Mouse (Mus musculus) hindbrain, embryonic 16.5 days (tissue): ENCODE measurements at regions not wholly inside any gene's neighbourhood (a gene's known extent, or its start where the extent isn't known, plus 50 kb on each side); places are given as distances from the start of the nearest gene placed in this dataset.

Experiments
- ATAC-seq: fragments of 200-750 bp; cut with Nextera tagmentation; 2 replicates; pipeline ENCODE4 v1.8.0; 2017; ENCODE audit warnings: moderate TSS enrichment, moderate library complexity
- H3K27ac ChIP-seq: fragments of 300-500 bp; sonication (generic); 2 replicates; pipeline ENCODE4 v1.5.1; 2014; ENCODE audit warnings: low read depth, mild to moderate bottlenecking, control low read depth, low read length, moderate library complexity
- H3K27me3 ChIP-seq: fragments of 300-500 bp; sonication (generic); replicated peaks from 2 replicates; pipeline ENCODE4 v1.6.1; 2014; ENCODE audit warnings: low read length; ENCODE audit not compliant: control insufficient read depth, insufficient read depth
- H3K36me3 ChIP-seq: fragments of 300-500 bp; sonication (generic); 2 replicates; pipeline ENCODE4 v1.6.1; 2014; ENCODE audit warnings: mild to moderate bottlenecking, low read length, moderate library complexity, mixed read lengths; ENCODE audit not compliant: control insufficient read depth, insufficient read depth
- H3K4me1 ChIP-seq: fragments of 300-500 bp; sonication (generic); 2 replicates; pipeline ENCODE4 v1.6.1; 2014; ENCODE audit warnings: low read depth, low read length; ENCODE audit not compliant: control insufficient read depth, insufficient read depth
- H3K4me2 ChIP-seq: fragments of 300-500 bp; sonication (generic); 2 replicates; pipeline ENCODE4 v1.6.1; 2014; ENCODE audit warnings: mild to moderate bottlenecking, low read length, control low read depth, moderate library complexity
- H3K4me3 ChIP-seq: fragments of 300-500 bp; sonication (generic); 2 replicates; pipeline ENCODE4 v1.5.1; 2014; ENCODE audit warnings: mild to moderate bottlenecking, low read length, control low read depth, moderate library complexity
- H3K9ac ChIP-seq: fragments of 300-500 bp; sonication (generic); 2 replicates; pipeline ENCODE4 v1.6.1; 2014; ENCODE audit warnings: low read depth, mild to moderate bottlenecking, control low read depth, low read length, moderate library complexity
- H3K9me3 ChIP-seq: fragments of 300-500 bp; sonication (generic); 2 replicates; pipeline ENCODE4 v1.6.1; 2014; ENCODE audit warnings: mild to moderate bottlenecking, low read length, moderate library complexity; ENCODE audit not compliant: control insufficient read depth
- WGBS: fragments of 180-500 bp; shearing (Covaris S2); extraction: QIAGEN DNeasy Blood & Tissue Kit; methylation state at CpG from one replicate; pipeline ENCODE4 v1.1.7; 2014; 5-methylcytosine and 5-hydroxymethylcytosine counted together

- H3K9ac ChIP-seq = no peak overlapping the region
- H3K4me2 ChIP-seq = no peak overlapping the region
- peaks cover 14% of the 10 kb centered on the region for H3K4me1 ChIP-seq
- no peak for ATAC-seq
- H3K9me3 ChIP-seq = no peaks in the 10 kb centered on the region
- no peaks in the 10 kb centered on the region for H3K27me3 ChIP-seq
- H3K4me3 ChIP-seq = no peak overlapping the region
- H3K36me3 ChIP-seq = no peaks in the 10 kb centered on the region
- no peak overlapping the region for H3K27ac ChIP-seq
- WGBS = 64% methylated on average over 5 of the region's 5 CpGs
These were observed 144.5 kb downstream of the Psat1 start for GRCm38 (mm10) chr19:15802641-15803040.

GRCm38 (mm10) chr19:15801811-15802486 is 145.2 kb downstream of the Psat1 start:
- Histone ChIP-seq H3K4me2 (peak overlapping the region; percentile 63), H3K4me1 (peaks cover 14% of the 10 kb centered on the region), H3K4me3 (peak overlapping the region; percentile 35), H3K9ac (peak overlapping the region; percentile 51), H3K9me3 (no peaks in the 10 kb centered on the region), H3K36me3 (no peaks in the 10 kb centered on the region), H3K27me3 (no peaks in the 10 kb centered on the region), H3K27ac (peak overlapping the region; percentile 63)
- ATAC-seq = peak; percentile 85
- WGBS = 4% methylated on average over 17 of the region's 17 CpGs

- Histone ChIP-seq H3K9me3 (no peaks in the 10 kb centered on the region), H3K4me1 (peaks cover 14% of the 10 kb centered on the region), H3K9ac (peak overlapping the region; percentile 51), H3K4me2 (peak overlapping the region; percentile 63), H3K27ac (peak overlapping the region; percentile 63), H3K27me3 (no peaks in the 10 kb centered on the region), H3K36me3 (no peaks in the 10 kb centered on the region), H3K4me3 (peak overlapping the region; percentile 35)
- WGBS = 17% methylated on average over 16 of the region's 16 CpGs
- peak; percentile 92 for ATAC-seq
These were observed 146.1 kb downstream of the Psat1 start for GRCm38 (mm10) chr19:15800856-15801706.

- Histone ChIP-seq H3K4me2 (no peak overlapping the region), H3K36me3 (no peaks in the 10 kb centered on the region), H3K27me3 (no peaks in the 10 kb centered on the region), H3K9ac (no peak overlapping the region), H3K9me3 (no peaks in the 10 kb centered on the region), H3K27ac (no peak overlapping the region), H3K4me1 (peaks cover 7% of the 10 kb centered on the region), H3K4me3 (no peak overlapping the region)
- ATAC-seq = no peak
- 46% methylated on average over 4 of the region's 4 CpGs for WGBS
These were observed 150.7 kb downstream of the Psat1 start for GRCm38 (mm10) chr19:15796466-15796865.

- no peak overlapping the region for H3K4me2 ChIP-seq
- H3K9ac ChIP-seq = no peak overlapping the region
- no peaks in the 10 kb centered on the region for H3K9me3 ChIP-seq
- H3K4me3 ChIP-seq = no peak overlapping the region
- WGBS = 57% methylated on average over 4 of the region's 4 CpGs
- peaks cover 3% of the 10 kb centered on the region; the same call in 1 of the 2 replicates for H3K4me1 ChIP-seq
- no peak for ATAC-seq
- H3K36me3 ChIP-seq = no peaks in the 10 kb centered on the region
- H3K27ac ChIP-seq = no peak overlapping the region
- no peaks in the 10 kb centered on the region for H3K27me3 ChIP-seq
These were observed 155.2 kb downstream of the Psat1 start for GRCm38 (mm10) chr19:15791942-15792341.

GRCm38 (mm10) chr19:15791264-15791913 is 155.7 kb downstream of the Psat1 start:
- peak; percentile 46 for ATAC-seq
- H3K9ac ChIP-seq = peak overlapping the region; percentile 50
- no peaks in the 10 kb centered on the region for H3K9me3 ChIP-seq
- H3K4me3 ChIP-seq = peak overlapping the region; percentile 27
- H3K36me3 ChIP-seq = no peaks in the 10 kb centered on the region
- H3K4me1 ChIP-seq = peaks cover 3% of the 10 kb centered on the region; the same call in 1 of the 2 replicates
- WGBS = 37% methylated on average over 12 of the region's 12 CpGs
- no peak overlapping the region for H3K27ac ChIP-seq
- H3K4me2 ChIP-seq = peak overlapping the region; percentile 49
- no peaks in the 10 kb centered on the region for H3K27me3 ChIP-seq

- Histone ChIP-seq H3K36me3 (no peaks in the 10 kb centered on the region), H3K27ac (peak overlapping the region; percentile 39; the same call in 1 of the 2 replicates), H3K4me1 (peaks cover 3% of the 10 kb centered on the region; the same call in 1 of the 2 replicates), H3K9ac (peak overlapping the region; percentile 50), H3K4me2 (peak overlapping the region; percentile 49), H3K27me3 (no peaks in the 10 kb centered on the region), H3K9me3 (no peaks in the 10 kb centered on the region), H3K4me3 (peak overlapping the region; percentile 27)
- WGBS = 15% methylated on average over 13 of the region's 13 CpGs
- peak; percentile 73 for ATAC-seq
These were observed 156.4 kb downstream of the Psat1 start for GRCm38 (mm10) chr19:15790620-15791263.

- H3K27me3 ChIP-seq = no peaks in the 10 kb centered on the region
- WGBS = 87% methylated on average over 5 of the region's 5 CpGs
- no peak overlapping the region for H3K4me3 ChIP-seq
- no peak for ATAC-seq
- H3K27ac ChIP-seq = no peak overlapping the region
- H3K4me2 ChIP-seq = no peak overlapping the region
- no peaks in the 10 kb centered on the region for H3K36me3 ChIP-seq
- peaks cover 3% of the 10 kb centered on the region; the same call in 1 of the 2 replicates for H3K4me1 ChIP-seq
- H3K9me3 ChIP-seq = no peaks in the 10 kb centered on the region
- H3K9ac ChIP-seq = no peak overlapping the region
These were observed 157.4 kb downstream of the Psat1 start for GRCm38 (mm10) chr19:15789741-15790140.
